Mouse (Mus musculus): ENCODE results near the gene Dusp16.

GRCm38 (mm10) chr6:134706467-134706866 is 86.0 kb downstream of the Dusp16 start:
- TF ChIP-seq CTCF (IDR thresholded peaks at IDR 0.05; ENCODE audit: control insufficient read depth, insufficient read depth, insufficient read length) = no peak
- TF ChIP-seq MAX (IDR thresholded peaks at IDR 0.05) = no peak
- TF ChIP-seq MYOD1 (IDR thresholded peaks at IDR 0.05; ENCODE audit: control insufficient read depth, insufficient read length, low read depth) = no peak
- no peak for TF ChIP-seq USF1 (IDR thresholded peaks at IDR 0.05; ENCODE audit: low read depth)
- TF ChIP-seq FOSL1 (IDR thresholded peaks at IDR 0.05; ENCODE audit: insufficient read depth, low read length, poor library complexity, severe bottlenecking) = no peak

Data from C2C12 (cell line).